Mouse (Mus musculus) C2C12 (cell line): Measurements from ENCODE around the gene Zfp39. TPM values are rescaled to one million over a fixed set of nuclear protein-coding genes. Genes with fewer than 3 reads are reported as not detected.

ENCODE experiments used
- H3K27me3 ChIP-seq: one replicate; pipeline ENCODE4 v1.6.1; 2011; ENCODE audit not compliant: control insufficient read depth, insufficient read depth, insufficient read length
- H3K36me3 ChIP-seq: one replicate; pipeline ENCODE4 v1.6.1; 2011; ENCODE audit not compliant: control insufficient read depth, insufficient read depth
- H3K4me3 ChIP-seq: one replicate; pipeline ENCODE4 v1.5.1; 2011; ENCODE audit warnings: mild to moderate bottlenecking, control low read depth; ENCODE audit not compliant: poor library complexity, insufficient read depth, severe bottlenecking
- H3K79me2 ChIP-seq: one replicate; pipeline ENCODE4 v1.6.1; 2011; ENCODE audit not compliant: control insufficient read depth, insufficient read depth
- H3K79me3 ChIP-seq: one replicate; pipeline ENCODE4 v1.6.1; 2011; ENCODE audit warnings: low read depth, control low read depth
- H3ac ChIP-seq: one replicate; pipeline ENCODE3; 2011; ENCODE audit warnings: low read depth; ENCODE audit not compliant: control insufficient read depth, insufficient read length
- CEBPB ChIP-seq: IDR thresholded peaks from one replicate; pipeline ENCODE4 v1.6.1; 2011; ENCODE audit warnings: low read depth, mild to moderate bottlenecking, control low read depth, moderate library complexity
- CTCF ChIP-seq: IDR thresholded peaks from one replicate; pipeline ENCODE4 v1.5.1; 2011; ENCODE audit not compliant: control insufficient read depth, insufficient read depth, insufficient read length
- FOSL1 ChIP-seq: IDR thresholded peaks from one replicate; pipeline ENCODE4 v1.8.0; 2011; ENCODE audit warnings: mild to moderate bottlenecking, low read length; ENCODE audit not compliant: poor library complexity, insufficient read depth, severe bottlenecking
- MAX ChIP-seq: IDR thresholded peaks from one replicate; pipeline ENCODE4 v1.6.1; 2011; ENCODE audit warnings: mild to moderate bottlenecking, control low read depth
- MYOD1 ChIP-seq: IDR thresholded peaks from one replicate; pipeline ENCODE4 v1.6.1; 2011; ENCODE audit warnings: low read depth; ENCODE audit not compliant: control insufficient read depth, insufficient read length
- MYOG ChIP-seq: IDR thresholded peaks from one replicate; pipeline ENCODE4 v1.6.1; 2011; ENCODE audit not compliant: control insufficient read depth, insufficient read length; ENCODE audit errors: extremely low read depth
- USF1 ChIP-seq: IDR thresholded peaks from one replicate; pipeline ENCODE4 v1.6.1; 2011; ENCODE audit warnings: low read depth, mild to moderate bottlenecking, control low read depth, moderate library complexity
- long read RNA-seq, 2 experiments: library from polyadenylated mRNA; unstranded; transcript quantifications; one replicate each; pipeline ENCODE4 v2.0.0; 2019 to 2020
- polyA plus RNA-seq: library from polyadenylated mRNA; unstranded; fragments of >200 nt; fragmentation: generic; extraction: Trizol; gene quantifications from one replicate; pipeline ENCODE4 v1.2.1, GENCODE M21; 2012; ENCODE audit warnings: missing spikeins

The Zfp39 gene
- 0.64 TPM for polyA plus RNA-seq
- long read RNA-seq, experiment 1, partial matches to known transcripts = 0 of 6 reads
- long read RNA-seq, experiment 1, other reads (novel, unspliced or antisense) = 2 of 6 reads
- long read RNA-seq, experiment 2, transcript Zfp39-201 (5 exons, 3,890 nt) = major isoform, 33 of 38 reads
- long read RNA-seq, experiment 2, partial matches to known transcripts = 4 of 38 reads
- long read RNA-seq, experiment 2, other reads (novel, unspliced or antisense) = 1 of 38 reads

DNA sequence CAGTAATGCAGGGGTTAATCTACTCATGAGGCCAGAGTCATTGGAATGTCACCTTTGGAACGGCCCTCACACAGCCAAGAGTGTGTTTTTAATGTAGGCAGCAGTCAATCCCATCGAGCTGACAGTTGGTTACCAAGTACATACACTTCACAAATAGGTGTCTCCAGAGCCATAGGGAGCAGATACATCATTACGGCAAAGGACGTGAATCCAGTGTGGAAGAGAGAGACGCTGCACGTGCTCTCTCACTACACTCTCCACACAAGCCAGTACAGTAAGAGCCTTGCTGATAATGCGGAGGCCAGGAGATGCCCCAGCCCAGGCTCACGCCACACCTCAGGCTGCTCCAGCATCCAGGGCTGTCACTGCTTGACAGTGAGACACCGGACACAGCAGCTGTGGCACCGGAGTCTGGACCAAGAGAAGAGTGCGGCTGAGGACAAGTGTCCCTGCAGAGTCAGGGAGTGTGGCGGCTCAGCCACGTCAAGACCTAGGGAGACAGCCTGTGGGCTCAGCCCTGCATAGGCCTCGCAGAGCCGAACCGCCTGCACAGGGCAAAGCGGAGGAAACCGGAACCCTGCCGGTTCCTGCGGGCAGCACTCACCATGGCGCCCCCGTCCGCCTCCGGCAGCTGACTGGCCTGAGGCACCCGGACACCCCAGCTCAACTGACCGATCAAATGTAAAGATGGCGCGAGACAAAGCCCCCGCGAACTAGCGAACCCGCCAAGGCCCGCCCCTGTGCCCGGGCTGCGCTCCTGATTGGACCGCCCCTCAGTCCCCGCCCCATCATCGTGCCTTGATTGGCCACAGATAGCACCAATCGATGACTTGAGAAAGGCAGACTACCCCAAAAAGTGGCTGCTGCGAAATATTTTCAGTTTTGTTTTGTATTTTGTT is at the start of gene Zfp39:
TSS of gene Zfp39 (minus strand) at position 715 of the 899 bp plus-strand sequence.
- no peaks in the 10 kb centered on the region for H3K79me3 ChIP-seq
- peak within 1 kb of the TSS; percentile 64 for H3K4me3 ChIP-seq
- H3K36me3 ChIP-seq = peaks cover 13% of the 10 kb centered on the region
- peak within 1 kb of the TSS; percentile 90 for H3ac ChIP-seq
- TF ChIP-seq MYOD1 = no peak
- TF ChIP-seq MYOG = no peak
- TF ChIP-seq FOSL1 = no peak
- TF ChIP-seq MAX = no peak
- no peak for TF ChIP-seq CEBPB
- no peak for TF ChIP-seq CTCF
- TF ChIP-seq USF1 = no peak
- H3K79me2 ChIP-seq = peaks cover 14% of the 10 kb centered on the region
- H3K27me3 ChIP-seq = no peaks in the 10 kb centered on the region

DNA sequence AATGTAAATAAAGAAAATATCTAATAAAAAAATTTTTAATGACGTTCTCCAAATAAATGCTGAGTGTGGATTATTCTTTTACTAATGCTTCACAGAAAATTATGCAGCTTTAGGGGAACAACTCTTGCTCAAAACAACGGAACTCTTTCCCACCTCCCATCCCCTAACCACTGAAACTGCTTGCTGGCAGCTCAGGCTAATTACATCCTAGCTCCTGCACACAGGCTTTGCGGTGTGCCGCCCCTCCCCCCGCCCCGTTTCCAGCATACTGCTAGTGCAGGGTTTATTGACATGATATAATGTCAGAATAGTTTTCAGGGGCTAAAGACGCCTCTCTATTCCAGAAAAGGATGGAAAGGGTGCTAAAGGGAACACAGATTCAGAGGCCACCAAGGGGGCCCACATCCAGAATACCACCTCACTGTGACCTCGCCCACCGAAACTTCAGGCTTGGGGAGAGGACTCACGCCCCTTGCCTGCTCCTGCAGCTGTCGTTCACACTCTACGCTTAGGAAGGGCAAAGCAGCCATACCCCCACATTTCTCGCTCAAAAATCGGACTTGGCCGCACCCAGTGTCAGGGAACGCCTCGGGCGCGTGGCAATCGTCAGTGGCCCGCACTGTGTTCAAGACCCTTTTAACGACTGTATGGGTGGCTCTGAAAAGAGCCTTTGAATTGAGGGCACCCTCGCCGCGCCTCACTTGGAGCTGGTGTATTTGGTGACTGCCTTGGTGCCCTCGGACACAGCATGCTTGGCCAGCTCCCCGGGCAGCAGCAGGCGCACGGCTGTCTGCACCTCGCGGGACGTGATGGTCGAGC is 49.5 kb upstream of the Zfp39 start:
- TF ChIP-seq USF1 (no peak), CEBPB (no peak)
- H3K27me3 ChIP-seq = peaks cover 13% of the 10 kb centered on the region
- H3K79me3 ChIP-seq = peaks cover 17% of the 10 kb centered on the region

DNA sequence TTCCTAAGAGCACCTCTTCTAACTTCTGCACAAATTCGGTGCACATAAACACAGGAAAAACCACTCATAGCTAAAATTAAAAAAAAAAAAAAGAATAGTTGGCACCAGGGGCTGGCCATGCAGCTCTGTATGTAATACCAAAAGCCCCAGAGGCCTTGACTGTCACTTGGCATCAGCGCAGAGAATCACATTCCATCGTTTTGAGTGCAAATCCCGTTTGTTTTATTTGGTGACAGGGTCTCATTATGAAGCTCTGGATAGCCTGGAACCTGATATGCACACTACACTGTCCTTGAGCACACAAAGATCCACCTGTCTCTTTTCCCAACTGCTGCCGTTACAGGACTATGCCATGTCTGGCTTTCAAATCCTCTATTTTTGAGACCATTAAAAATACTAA is 47.2 kb upstream of the Zfp39 start:
- Histone ChIP-seq H3K79me2 (peaks cover 13% of the 10 kb centered on the region), H3K36me3 (peaks cover 7% of the 10 kb centered on the region), H3K27me3 (peaks cover 15% of the 10 kb centered on the region), H3K4me3 (no peak overlapping the region), H3ac (no peak overlapping the region), H3K79me3 (peaks cover 10% of the 10 kb centered on the region)
- TF ChIP-seq MAX = no peak
- no peak for TF ChIP-seq MYOG
- TF ChIP-seq CEBPB = no peak
- TF ChIP-seq FOSL1 = no peak
- TF ChIP-seq CTCF = no peak
- TF ChIP-seq MYOD1 = no peak
- no peak for TF ChIP-seq USF1

More for the DNA sequence above, 49.5 kb upstream of the Zfp39 start:
- Histone ChIP-seq H3ac (peak overlapping the region; percentile 57), H3K79me2 (peaks cover 29% of the 10 kb centered on the region), H3K36me3 (peaks cover 24% of the 10 kb centered on the region), H3K4me3 (no peak overlapping the region)

DNA sequence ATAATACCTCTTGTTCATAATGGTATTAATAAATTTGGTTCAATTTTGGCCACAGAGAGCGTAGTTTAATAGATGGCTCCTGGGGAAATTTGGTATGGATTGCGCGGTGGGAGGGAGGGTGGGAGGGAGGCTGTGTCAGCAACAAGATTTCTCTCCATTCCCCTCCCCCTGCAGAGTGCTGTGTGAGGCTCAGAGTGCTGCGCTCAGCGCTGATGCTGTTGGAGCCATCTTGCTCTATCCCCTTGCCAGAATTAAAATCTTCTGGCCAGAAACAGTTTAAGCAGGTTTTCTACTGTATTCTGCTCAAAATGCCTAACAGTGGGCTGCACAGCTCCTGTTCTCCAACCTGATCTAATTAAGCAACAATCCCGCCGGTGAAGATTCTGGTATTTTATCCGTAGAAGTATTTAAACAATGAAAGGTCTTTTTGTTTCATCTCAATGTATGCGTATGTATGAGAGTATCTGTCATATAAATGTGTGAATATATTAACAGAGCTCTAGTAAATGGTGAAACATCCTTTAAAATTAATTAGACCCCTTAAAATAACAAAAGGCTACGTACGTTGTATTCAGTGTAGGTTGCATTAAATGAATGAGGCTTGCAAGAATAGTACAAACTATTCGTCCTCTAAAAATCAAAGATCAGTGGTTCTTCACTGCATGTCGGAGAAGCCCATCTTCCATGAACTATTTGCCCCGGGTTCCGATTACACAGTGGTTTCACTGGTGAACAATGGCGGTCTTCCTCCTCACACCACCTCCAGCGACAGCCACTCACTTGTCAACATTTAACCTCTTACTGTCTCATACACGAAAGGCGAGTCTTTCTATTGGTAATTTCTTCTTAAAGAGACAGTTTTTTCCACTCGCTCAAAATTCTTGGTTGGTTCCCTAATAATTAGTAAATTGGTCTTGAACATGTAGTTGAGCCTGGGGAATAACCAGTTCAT is 45.7 kb upstream of the Zfp39 start:
- TF ChIP-seq CEBPB (peak; percentile 29), USF1 (no peak), CTCF (no peak)
- no peaks in the 10 kb centered on the region for H3K79me2 ChIP-seq
- H3K36me3 ChIP-seq = no peaks in the 10 kb centered on the region
- H3K27me3 ChIP-seq = peaks cover 26% of the 10 kb centered on the region
- H3ac ChIP-seq = no peak overlapping the region
- H3K79me3 ChIP-seq = no peaks in the 10 kb centered on the region
- no peak overlapping the region for H3K4me3 ChIP-seq
